Mouse (Mus musculus) CH12.LX (cell line): Measurements from ENCODE around the gene Pcsk6. TPM values are rescaled to one million over a fixed set of nuclear protein-coding genes. Genes with fewer than 3 reads are reported as not detected.

ENCODE experiments used
- DNase-seq: peaks from one replicate; pipeline ENCODE4 v3.0.0-alpha.2; 2013; ENCODE audit errors: extremely low read depth
- H3K27ac ChIP-seq: 2 replicates; pipeline ENCODE4 v1.5.1; 2012; ENCODE audit warnings: low read depth, mild to moderate bottlenecking, control low read depth, moderate library complexity; ENCODE audit not compliant: insufficient read depth
- H3K27me3 ChIP-seq: replicated peaks from 2 replicates; pipeline ENCODE3; 2012; ENCODE audit warnings: inconsistent platforms
- H3K36me3 ChIP-seq, 2 experiments: replicated peaks in 1 of 2; 2 replicates each; pipeline versions ENCODE3 to v1.6.1; 2012; ENCODE audit warnings: inconsistent platforms in 1 of 2, low read length in 1 of 2, mild to moderate bottlenecking in 1 of 2, mixed read lengths in 1 of 2, moderate library complexity in 1 of 2; ENCODE audit not compliant: control insufficient read depth in 1 of 2, insufficient read depth in 1 of 2
- H3K4me1 ChIP-seq, 2 experiments: 2 replicates each; pipeline ENCODE4 v1.6.1; 2012; ENCODE audit warnings: inconsistent platforms in 1 of 2, moderate library complexity in 1 of 2; ENCODE audit not compliant: insufficient read depth in 2 of 2, control insufficient read depth in 1 of 2
- H3K4me2 ChIP-seq: 2 replicates; pipeline ENCODE4 v1.6.1; 2012; ENCODE audit warnings: low read depth, mild to moderate bottlenecking, control low read depth; ENCODE audit not compliant: poor library complexity, insufficient read depth, severe bottlenecking
- H3K4me3 ChIP-seq, 3 experiments: fragments of 150-350 bp in 1 of 3; sonication (generic) in 1 of 3; replicated peaks in 1 of 3; 2 replicates each; pipeline versions ENCODE3 to v1.5.1; 2011 to 2012; ENCODE audit warnings: low read depth in 2 of 3, low read length in 2 of 3, mild to moderate bottlenecking in 2 of 3, moderate library complexity in 2 of 3, control low read depth in 1 of 3, improper control_type of control experiment in 1 of 3, inconsistent platforms in 1 of 3, mixed read lengths in 1 of 3; ENCODE audit not compliant: poor library complexity in 1 of 3
- H3K79me2 ChIP-seq: replicated peaks from 2 replicates; pipeline ENCODE4 v1.6.1; 2012; ENCODE audit warnings: mild to moderate bottlenecking, moderate library complexity; ENCODE audit not compliant: control insufficient read depth, poor library complexity, insufficient read depth, severe bottlenecking; ENCODE audit errors: extremely low read depth
- H3K9ac ChIP-seq: 2 replicates; pipeline ENCODE4 v1.6.1; 2012; ENCODE audit warnings: low read depth, mild to moderate bottlenecking, control low read depth, moderate library complexity; ENCODE audit not compliant: insufficient read depth
- H3K9me3 ChIP-seq: replicated peaks from 2 replicates; pipeline ENCODE3; 2012; ENCODE audit warnings: low read length, inconsistent platforms, mixed read lengths
- E2F4 ChIP-seq: IDR thresholded peaks from 2 replicates; pipeline ENCODE4 v1.6.1; 2011; ENCODE audit warnings: low read depth, low read length, improper control_type of control experiment; ENCODE audit not compliant: insufficient replicate concordance
- EP300 ChIP-seq: IDR thresholded peaks from 2 replicates; pipeline ENCODE4 v1.6.1; 2011; ENCODE audit warnings: low read length, improper control_type of control experiment
- ETS1 ChIP-seq: conservative IDR thresholded peaks from 2 replicates; pipeline ENCODE4 v1.6.1; 2012; ENCODE audit warnings: low read depth, mild to moderate bottlenecking, inconsistent platforms, low read length, improper control_type of control experiment, moderate library complexity
- MEF2A ChIP-seq: IDR thresholded peaks from 2 replicates; pipeline ENCODE4 v1.6.1; 2014; ENCODE audit warnings: low read depth, mild to moderate bottlenecking, inconsistent platforms, low read length, improper control_type of control experiment, borderline replicate concordance
- NELFE ChIP-seq: IDR thresholded peaks from 2 replicates; pipeline ENCODE4 v1.6.1; 2011; ENCODE audit warnings: low read depth, low read length, improper control_type of control experiment
- PAX5 ChIP-seq: IDR thresholded peaks from 2 replicates; pipeline ENCODE4 v1.6.1; 2012; ENCODE audit warnings: low read length, inconsistent platforms, mixed read lengths
- SMC3 ChIP-seq: IDR thresholded peaks from 2 replicates; pipeline ENCODE4 v1.6.1; 2011; ENCODE audit warnings: low read depth, low read length, improper control_type of control experiment
- UBTF ChIP-seq: IDR thresholded peaks from 2 replicates; pipeline ENCODE4 v1.6.1; 2012; ENCODE audit warnings: low read depth, mild to moderate bottlenecking, inconsistent platforms, low read length, improper control_type of control experiment, moderate library complexity
- ZC3H11A ChIP-seq: IDR thresholded peaks from 2 replicates; pipeline ENCODE4 v1.6.1; 2012; ENCODE audit warnings: low read depth, mild to moderate bottlenecking, inconsistent platforms, low read length, improper control_type of control experiment
- ZKSCAN1 ChIP-seq: IDR thresholded peaks from 2 replicates; pipeline ENCODE4 v1.6.1; 2012; ENCODE audit warnings: low read depth, inconsistent platforms, low read length, improper control_type of control experiment, borderline replicate concordance
- ZNF384 ChIP-seq: IDR thresholded peaks from 2 replicates; pipeline ENCODE4 v1.6.1; 2012; ENCODE audit warnings: low read depth, low read length, improper control_type of control experiment, inconsistent platforms
- dilution Hi-C: fragments of 300-500 bp; cut with MboI; formaldehyde crosslinking; loops from 2 replicates; pipeline ENCODE4 v1.14.3; 2020; ENCODE audit warnings: low sequenced_read_pairs; ENCODE audit not compliant: extremely low pct_unique_long_range_greater_than_20kb, extremely low pct_ligation_motif_present
- in situ Hi-C: fragments of 300-500 bp; cut with MboI; formaldehyde crosslinking; loops from 3 replicates; pipeline ENCODE4 v1.14.3; 2019; ENCODE audit warnings: low sequenced_read_pairs, low pct_ligation_motif_present, low pct_unique_long_range_greater_than_20kb, mixed read lengths
- polyA plus RNA-seq: library from polyadenylated mRNA; unstranded; fragments of >175 nt; gene quantifications from 2 replicates; pipeline ENCODE4 v1.2.1, GENCODE M21; 2012; ENCODE audit warnings: low read depth; ENCODE audit not compliant: insufficient read length
- total RNA-seq, 2 experiments: library from RNA; depleted of rRNA; stranded (reverse); fragments of 300-350 nt in 1 of 2; fragments of >200 nt in 1 of 2; gene quantifications; 2 replicates each; pipeline ENCODE4 v1.2.3; 2012 to 2014

The Pcsk6 gene
- total and polyA plus RNA-seq, 3 experiments: not detected

GRCm38 (mm10) chr7:66087652-66088051 is 226.1 kb downstream of the Pcsk6 start:
- H3K27me3 ChIP-seq: no peaks in the 10 kb centered on the region
- TF ChIP-seq UBTF (no peak), ZKSCAN1 (no peak), ZC3H11A (no peak), PAX5 (no peak)
- no peaks in the 10 kb centered on the region for H3K9me3 ChIP-seq
- no peak overlapping the region for H3K4me2 ChIP-seq
- no peak overlapping the region for H3K4me3 ChIP-seq
- DNase-seq: no peak
- peaks cover 13% of the 10 kb centered on the region for H3K79me2 ChIP-seq
- in situ Hi-C loops (loop anchor here (25.0 kb wide), 1 partner anchor 575 kb away; no protein-coding TSS in a partner anchor), dilution Hi-C loops (no loop called here)
- peaks cover 0 to 13% of the 10 kb centered on the region in 2 experiments; a peak in 1 of 4 replicates for H3K4me1 ChIP-seq
- H3K9ac ChIP-seq: no peak overlapping the region
- H3K27ac ChIP-seq: no peak overlapping the region
- peaks cover 79 to 97% of the 10 kb centered on the region in 2 experiments for H3K36me3 ChIP-seq

- Histone ChIP-seq H3K27ac (no peak overlapping the region), H3K9me3 (no peaks in the 10 kb centered on the region), H3K27me3 (no peaks in the 10 kb centered on the region), H3K9ac (no peak overlapping the region), H3K4me1 (peaks cover 0 to 13% of the 10 kb centered on the region in 2 experiments; a peak in 1 of 4 replicates), H3K4me3 (no peak overlapping the region), H3K4me2 (no peak overlapping the region), H3K36me3 (peaks cover 77 to 98% of the 10 kb centered on the region in 2 experiments), H3K79me2 (peaks cover 13% of the 10 kb centered on the region)
- peak; percentile 55; the same call in 1 of the 2 replicates for TF ChIP-seq EP300
- no peak for TF ChIP-seq MEF2A
- no peak for DNase-seq
- dilution Hi-C loops (no loop called here), in situ Hi-C loops (loop anchor here (25.0 kb wide), 1 partner anchor 574 kb away; no protein-coding TSS in a partner anchor)
Measured at GRCm38 (mm10) chr7:66088077-66088476, 226.5 kb downstream of the Pcsk6 start.

GRCm38 (mm10) chr7:66090676-66091190 is 229.2 kb downstream of the Pcsk6 start:
- H3K27me3 ChIP-seq: no peaks in the 10 kb centered on the region
- in situ Hi-C loops: loop anchor here (25.0 kb wide), 1 partner anchor 572 kb away; no protein-coding TSS in a partner anchor
- no peak overlapping the region for H3K4me3 ChIP-seq
- peaks cover 52 to 79% of the 10 kb centered on the region in 2 experiments for H3K36me3 ChIP-seq
- DNase-seq: no peak
- no peaks in the 10 kb centered on the region for H3K9me3 ChIP-seq
- TF ChIP-seq ETS1: no peak
- TF ChIP-seq E2F4: no peak
- TF ChIP-seq SMC3: no peak
- no peak for TF ChIP-seq UBTF
- no peak for TF ChIP-seq ZNF384
- TF ChIP-seq ZC3H11A: no peak
- no peak for TF ChIP-seq NELFE
- TF ChIP-seq PAX5: no peak
- TF ChIP-seq, all 38 proteins: peak for 0
- no peak overlapping the region for H3K4me2 ChIP-seq
- peaks cover 0 to 6% of the 10 kb centered on the region in 2 experiments; a peak in 1 of 4 replicates for H3K4me1 ChIP-seq
- dilution Hi-C loops: no loop called here
- peaks cover 3% of the 10 kb centered on the region for H3K79me2 ChIP-seq
- no peak overlapping the region for H3K27ac ChIP-seq
- no peak overlapping the region for H3K9ac ChIP-seq
